Mouse (Mus musculus) adrenal gland, postnatal 25 days (tissue): ENCODE measurements around the gene Lage3. TPM values are rescaled to one million over a fixed set of nuclear protein-coding genes. Genes with fewer than 3 reads are reported as not detected.
A peak's percentile ranks its signal among the peaks of the same experiment; 100 is the strongest.
"Not testable (repeated sequence)": the region's sequence is repeated elsewhere in the genome, so short reads cannot be mapped to it uniquely, and the experiment has no call there.

Experiments used
- DNase-seq: peaks from one replicate; pipeline ENCODE4 v3.0.0; 2021; ENCODE audit warnings: mixed read lengths
- long read RNA-seq: library from polyadenylated mRNA; stranded (forward); transcript quantifications from one replicate; pipeline ENCODE4 v2.0.0, GENCODE M21; 2021
- total RNA-seq: library from RNA; stranded (reverse); gene quantifications from 2 replicates; pipeline ENCODE4 v1.2.3, GENCODE M21; 2021

Lage3 gene
- total RNA-seq, result 49.0 and 66.8 TPM in 2 replicates
- long read RNA-seq, transcript Lage3-201 (3 exons, 761 nt), result major isoform, 26 of 31 reads
- long read RNA-seq, partial matches to known transcripts, result 2 of 31 reads
- long read RNA-seq, other reads (novel, unspliced or antisense), result 2 of 31 reads

GRCm38 (mm10) chrX:74353467-74353770 lies at the start of gene Lage3:
Lage3 (minus strand) TSS chrX:74353618.
- DNase-seq, result peak; percentile 86

GRCm38 (mm10) chrX:74400136-74400535 lies 46.7 kb upstream of the Lage3 start:
- DNase-seq, result no peak

- peak; percentile 81 for DNase-seq
Observed at GRCm38 (mm10) chrX:74392535-74393443, 39.4 kb upstream of the Lage3 start, which contains the start of the genes Fam3a and Ikbkg. Fam3a (minus strand) TSS chrX:74393272. Ikbkg (plus strand) TSS chrX:74393290.

- DNase-seq, result no peak
Observed at GRCm38 (mm10) chrX:74388153-74388552, 34.7 kb upstream of the Lage3 start.

GRCm38 (mm10) chrX:74384451-74384850 lies 31.0 kb upstream of the Lage3 start:
- no peak for DNase-seq

GRCm38 (mm10) chrX:74372888-74373549 lies 19.6 kb upstream of the Lage3 start, which contains the start of the genes Ubl4a and Slc10a3:
Ubl4a (minus strand) TSS chrX:74373218.
Slc10a3 (minus strand) TSS chrX:74373349.
- DNase-seq, result peak; percentile 84

- peak; percentile 81 for DNase-seq
Observed at GRCm38 (mm10) chrX:74368209-74368909, 14.9 kb upstream of the Lage3 start.

GRCm38 (mm10) chrX:74367512-74367911 lies 14.1 kb upstream of the Lage3 start:
- no peak for DNase-seq

DNA sequence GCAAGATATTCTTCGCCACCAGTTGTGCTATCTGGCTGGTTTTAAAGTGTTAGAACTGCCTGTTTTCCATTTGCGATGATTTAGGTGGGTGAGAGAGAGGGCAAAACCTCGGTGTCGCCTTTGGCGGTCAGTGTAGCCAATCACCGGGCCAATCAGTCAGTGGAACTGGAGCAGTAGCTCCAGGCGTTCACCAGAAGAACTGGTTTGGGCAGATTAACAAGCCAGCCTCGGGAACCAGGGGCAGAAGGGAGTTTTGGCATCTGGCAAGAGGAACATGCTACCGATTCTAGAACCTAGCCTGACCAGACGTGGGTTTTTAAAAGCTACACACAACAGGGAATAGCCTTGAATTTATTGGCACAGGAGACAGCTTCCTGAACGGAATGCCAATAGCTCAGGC lies 5.8 kb upstream of the Lage3 start:
- DNase-seq, result no peak

DNA sequence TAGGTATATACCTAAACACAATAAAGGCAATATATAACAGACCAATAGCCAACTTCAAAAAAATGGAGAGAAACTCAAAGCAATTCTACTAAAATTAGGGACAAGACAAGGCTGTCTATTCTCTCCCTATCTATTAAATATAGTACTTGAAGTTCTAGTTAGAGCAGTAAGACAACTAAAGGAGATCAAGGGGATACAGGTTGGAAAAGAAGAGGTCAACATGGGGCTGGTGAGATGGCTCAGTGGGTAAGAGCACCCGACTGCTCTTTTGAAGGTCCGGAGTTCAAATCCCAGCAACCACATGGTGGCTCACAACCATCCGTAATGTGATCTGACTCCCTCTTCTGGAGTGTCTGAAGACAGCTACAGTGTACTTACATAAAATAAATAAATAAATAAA lies 3.7 kb upstream of the Lage3 start:
- DNase-seq, result not testable (repeated sequence)

DNA sequence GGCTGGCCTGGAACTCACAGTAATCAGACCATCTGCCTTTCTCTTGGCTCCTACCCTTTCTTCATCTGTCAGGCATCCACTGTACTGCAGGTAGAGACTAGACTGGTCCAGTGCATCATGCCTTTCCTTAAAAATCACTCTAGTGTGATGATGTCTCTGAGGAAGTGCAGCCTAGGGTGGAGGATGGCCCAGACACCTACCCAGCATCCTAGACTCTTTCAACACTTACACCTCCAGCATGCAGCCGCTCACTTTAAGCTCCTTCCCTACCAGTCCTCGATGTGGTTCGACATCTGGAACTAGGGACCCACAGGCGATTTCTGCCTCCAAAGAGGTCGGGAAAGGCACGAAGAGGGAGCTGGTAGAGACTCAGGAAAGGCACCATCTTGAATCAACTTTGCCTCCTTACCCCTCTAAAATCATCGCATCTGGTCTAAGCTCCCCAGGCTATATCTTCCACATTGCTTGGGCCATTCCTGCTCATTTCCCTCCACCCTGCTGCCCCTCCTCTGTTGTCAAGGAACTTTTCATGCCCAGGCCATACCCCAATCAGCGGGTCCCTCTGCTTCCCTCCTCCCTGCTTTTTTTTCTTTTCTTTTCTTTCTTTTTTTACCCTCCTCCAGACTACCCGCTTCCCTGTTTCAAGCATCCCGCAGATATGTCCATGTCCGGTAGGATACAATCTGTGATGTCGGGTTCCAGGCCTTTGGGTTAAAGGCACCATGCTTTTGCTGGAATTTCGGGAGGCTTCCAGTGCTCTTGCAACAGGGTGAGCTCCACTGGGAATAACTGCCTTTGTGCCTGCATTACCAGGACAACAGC lies 562 bp downstream of the Lage3 start:
- no peak for DNase-seq

DNA sequence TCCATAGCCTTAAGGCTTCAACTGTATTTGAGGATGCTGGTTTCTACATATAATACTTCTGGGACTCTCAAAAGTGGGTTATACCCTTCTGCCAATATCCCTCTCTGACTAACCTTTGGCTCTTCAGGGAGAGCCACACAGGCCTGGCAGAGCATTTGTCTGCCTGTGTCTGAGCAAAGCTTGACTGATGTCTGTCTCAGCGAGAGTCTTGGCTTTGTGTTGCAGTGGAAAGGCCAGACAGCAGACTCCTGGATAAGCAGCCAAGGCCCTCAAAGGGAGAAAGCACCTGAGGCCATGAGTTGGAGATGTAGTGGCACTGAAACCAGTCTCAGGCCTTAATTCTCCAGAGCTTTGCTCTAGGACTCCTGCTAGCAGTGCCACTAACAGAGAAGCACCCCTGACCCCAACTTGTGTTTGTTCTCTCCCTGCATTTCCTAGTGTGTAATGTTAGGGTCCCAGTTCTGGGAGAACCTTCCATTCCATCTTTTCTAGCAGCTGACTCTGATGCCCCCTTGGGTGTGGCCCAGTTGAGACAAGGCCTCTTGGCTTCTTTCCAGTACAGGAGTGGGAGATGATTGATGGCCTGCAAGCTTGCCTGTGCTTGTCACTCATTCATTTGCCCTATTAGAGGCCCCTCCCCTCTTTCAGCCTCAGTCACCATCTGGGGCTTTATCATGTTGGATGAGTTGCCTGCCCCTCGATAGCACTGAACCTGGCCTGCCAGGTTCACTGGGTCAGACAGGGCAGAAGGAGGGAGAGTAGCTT lies 23.1 kb downstream of the Lage3 start:
- no peak for DNase-seq

DNA sequence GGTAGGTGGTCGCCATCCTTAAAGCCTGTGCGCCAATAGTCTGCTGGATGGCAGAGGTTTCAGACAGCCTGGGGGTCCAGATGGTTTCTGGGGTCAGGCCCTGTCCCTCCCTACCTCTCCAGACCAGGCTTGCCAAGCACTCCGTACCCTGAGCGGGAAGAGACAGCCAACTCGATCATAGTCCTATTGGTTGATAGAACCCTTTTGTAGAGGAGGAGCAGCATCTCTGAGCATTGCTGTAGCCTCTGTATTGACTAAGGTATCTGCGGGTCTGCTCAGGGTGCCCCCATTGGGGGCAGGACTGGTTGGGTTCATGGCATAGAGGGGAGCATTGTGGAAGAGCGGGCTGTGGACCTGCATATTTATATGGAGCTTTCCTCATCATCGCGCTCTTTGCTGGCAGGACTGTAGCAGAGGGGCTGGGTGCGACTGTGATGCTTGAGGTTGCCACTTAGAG lies 24.2 kb downstream of the Lage3 start:
- no peak for DNase-seq

DNA sequence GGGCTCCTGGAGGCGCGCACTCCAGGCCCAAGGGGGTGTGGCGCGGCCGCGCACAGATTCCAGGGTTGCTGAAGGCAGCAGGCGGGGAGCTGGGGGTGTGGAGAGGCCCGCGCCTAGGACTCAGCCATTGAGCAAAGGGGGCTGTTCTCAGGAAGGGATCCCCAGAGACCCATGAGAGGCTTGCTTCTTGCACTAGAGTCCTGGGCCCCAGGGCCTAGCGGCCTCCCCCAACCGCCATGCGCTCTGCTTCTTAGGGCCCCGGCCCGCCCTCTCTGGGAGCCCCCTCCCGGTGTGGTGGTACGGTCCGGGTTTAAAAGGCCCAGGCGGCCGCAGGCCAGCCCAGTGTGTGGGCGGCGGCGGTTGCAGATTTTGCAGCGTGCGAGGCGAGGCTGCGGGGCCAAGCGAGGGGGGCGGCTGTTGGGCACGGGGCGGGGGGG lies 24.7 kb downstream of the Lage3 start, which contains the start of gene Plxna3:
TSS of gene Plxna3 (plus strand) at position 342 of the 437 bp plus-strand sequence.
- peak; percentile 75 for DNase-seq

GRCm38 (mm10) chrX:74312540-74313464 lies 40.6 kb downstream of the Lage3 start, which contains the start of gene Fam50a:
Fam50a (plus strand) TSS chrX:74313033.
- peak; percentile 85 for DNase-seq

DNA sequence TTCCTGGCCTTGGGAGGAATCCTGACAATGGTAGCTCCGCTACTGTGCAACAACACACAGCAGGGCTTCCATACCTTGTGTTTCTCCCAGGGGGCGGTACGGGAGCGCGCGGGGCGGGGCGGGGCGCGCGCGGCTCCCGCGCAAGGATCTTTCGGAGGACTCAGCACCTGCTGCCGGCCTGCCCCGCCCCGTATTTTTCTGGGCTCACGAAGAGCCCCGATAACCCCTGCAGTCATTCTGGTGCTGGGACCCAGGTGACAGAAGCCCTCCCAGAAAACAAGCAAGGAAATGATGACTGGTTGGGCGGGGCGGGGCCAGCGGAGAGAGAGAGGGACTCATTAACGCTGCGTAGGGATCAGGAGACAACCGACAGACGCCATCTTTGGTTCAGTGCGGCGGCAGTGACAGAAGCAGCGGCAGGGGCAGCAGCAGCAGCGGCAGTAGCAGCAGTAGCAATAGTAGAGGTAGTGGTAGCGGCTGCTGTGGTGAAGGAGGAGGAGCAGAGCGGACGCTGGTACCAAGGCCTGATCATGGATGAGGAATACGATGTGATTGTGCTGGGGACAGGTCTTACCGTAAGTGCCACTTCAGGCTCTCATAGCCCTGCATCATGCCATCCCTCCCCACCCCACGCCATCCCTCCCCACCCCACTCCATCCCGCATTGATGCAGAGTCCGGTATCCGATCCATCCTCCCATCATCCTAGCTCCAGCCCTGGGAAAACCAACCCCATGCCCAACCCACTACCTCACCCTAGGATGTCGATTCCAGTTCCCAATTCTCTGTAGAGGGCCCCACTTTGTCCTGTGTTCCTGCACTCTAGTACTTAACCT lies 48.3 kb downstream of the Lage3 start, which contains the start of gene Gdi1:
TSS of gene Gdi1 (plus strand) at position 132 of the 834 bp plus-strand sequence.
- peak; percentile 70 for DNase-seq
